Mouse (Mus musculus): Measurements from ENCODE around the gene Prm3.

DNA sequence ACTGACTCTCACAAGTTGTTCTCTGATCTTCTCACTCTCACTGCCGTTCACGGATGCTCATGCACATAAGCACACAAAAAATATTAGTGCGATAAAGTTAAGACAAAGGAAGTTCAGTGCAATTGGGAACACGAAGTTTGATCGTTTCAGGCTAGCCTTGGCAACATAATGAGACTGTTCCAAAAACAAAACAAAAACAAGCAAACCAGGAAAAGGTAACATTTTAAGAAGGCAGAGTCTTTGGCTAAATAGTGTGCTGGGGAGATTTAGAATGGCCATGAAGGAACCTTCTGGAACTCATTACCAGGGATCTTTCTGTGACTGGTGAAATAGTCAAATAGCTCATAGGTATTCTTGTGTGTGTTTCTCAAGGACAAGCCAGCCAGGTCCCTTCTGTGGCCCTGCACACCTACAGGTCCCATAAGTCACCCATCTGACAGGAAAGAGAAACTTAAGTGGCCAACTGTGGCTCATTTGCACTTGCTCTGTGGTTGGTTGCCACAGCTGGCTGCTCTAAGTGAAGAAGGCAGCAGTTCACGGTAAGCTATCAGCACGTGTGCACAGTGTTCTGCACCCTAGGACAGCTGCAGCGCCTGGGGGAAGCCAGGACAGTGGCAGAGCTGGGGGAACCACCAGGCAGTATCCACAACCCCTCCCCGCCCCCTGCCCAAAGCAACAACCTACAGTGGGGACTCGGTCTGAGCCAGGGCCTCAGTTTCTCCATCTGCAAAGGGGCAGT lies 15.2 kb upstream of the Prm3 start, which contains the start of gene Prm1:
- TF ChIP-seq CTCF (IDR thresholded peaks at IDR 0.05; ENCODE audit: low read depth, low read length) (no peak), POLR2A (IDR thresholded peaks at IDR 0.05; ENCODE audit: borderline replicate concordance, low read depth, low read length) (no peak)
